Mouse (Mus musculus) layer of hippocampus, postnatal 14 days (tissue): Measurements from ENCODE around the gene 2900092C05Rik. TPM values are rescaled to one million over a fixed set of nuclear protein-coding genes. Genes with fewer than 3 reads are reported as not detected.

ENCODE experiments used
- DNase-seq, 2 experiments: peaks; one replicate each; pipeline ENCODE4 v3.0.0; 2021 to 2022; ENCODE audit warnings: low spot score in 2 of 2, mixed read lengths in 1 of 2
- long read RNA-seq, 2 experiments: library from polyadenylated mRNA; stranded (forward); transcript quantifications; one replicate each; pipeline ENCODE4 v2.0.0; 2021
- total RNA-seq, 2 experiments: library from RNA; stranded (reverse); gene quantifications; 2 replicates each; pipeline ENCODE4 v1.2.3; 2021

Gene 2900092C05Rik
- total RNA-seq = not detected
- long read RNA-seq, experiment 1 = 0 reads
- long read RNA-seq, experiment 2 = 0 reads

DNA sequence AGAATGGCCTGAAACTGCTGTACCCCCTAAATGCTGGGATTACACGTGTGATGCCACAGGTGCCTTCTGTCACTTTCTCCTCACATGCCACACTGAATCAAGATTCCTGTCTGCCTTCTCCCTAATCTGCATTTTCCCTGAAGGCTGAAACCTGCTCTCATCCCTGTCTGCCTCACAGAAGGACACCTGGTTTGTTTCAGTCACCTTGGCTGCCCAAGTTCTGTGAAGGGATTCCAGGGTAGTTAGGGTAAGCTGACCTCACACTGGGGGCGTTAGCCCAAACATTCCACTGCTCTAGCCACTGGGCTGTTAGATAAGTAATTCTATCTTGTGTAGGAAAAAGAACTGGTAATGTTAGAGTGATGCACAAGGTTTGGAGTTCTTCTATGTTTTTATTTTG is at the start of gene 2900092C05Rik:
TSS of gene 2900092C05Rik (plus strand) at position 301 of the 400 bp plus-strand sequence.
- no peak for DNase-seq

DNA sequence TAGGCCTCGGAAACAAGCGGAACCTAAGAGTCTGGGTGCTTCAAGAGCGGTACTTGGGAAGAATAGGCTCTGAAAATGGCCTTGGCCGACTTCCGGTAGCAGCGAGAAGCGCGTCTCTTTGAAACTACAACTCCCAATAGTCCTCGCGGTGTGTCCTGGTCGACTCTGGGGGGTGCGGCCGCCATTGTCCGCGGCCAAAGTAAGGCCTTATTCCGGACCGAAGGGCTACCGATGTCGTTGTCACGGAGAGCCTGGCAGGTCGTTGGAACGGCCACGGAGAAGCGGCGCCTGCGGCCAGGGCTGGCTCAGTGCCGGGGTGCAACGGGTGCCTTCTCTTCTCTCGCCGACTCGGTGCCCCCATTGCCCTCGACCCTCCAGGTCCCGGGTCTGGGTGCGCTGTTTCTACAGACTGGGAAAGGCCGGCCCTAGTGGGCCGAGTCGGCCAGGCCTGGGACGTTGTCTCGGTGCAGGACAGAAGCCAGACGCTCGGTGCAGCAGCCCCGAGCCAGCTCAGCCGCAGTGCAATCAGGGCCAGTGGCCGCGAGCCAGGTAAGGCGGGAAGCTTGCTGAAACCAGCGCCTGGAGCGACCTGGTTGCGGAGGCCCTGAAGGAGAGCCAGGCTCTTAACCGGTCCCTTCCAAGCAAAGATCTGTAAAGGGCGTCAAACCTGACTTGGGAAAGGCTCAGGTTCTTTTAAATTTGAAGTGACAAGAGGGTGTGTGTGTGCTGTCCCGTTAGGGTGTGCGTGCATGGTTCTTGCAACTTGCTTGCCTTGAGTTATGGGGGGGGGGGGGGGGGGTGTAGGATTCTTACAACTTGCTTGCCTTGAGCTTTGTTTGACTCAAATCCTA is 33.9 kb upstream of the 2900092C05Rik start, which contains the start of gene Zfp606:
TSS of gene Zfp606 (plus strand) at position 136 of the 851 bp plus-strand sequence.
- DNase-seq = peak; percentile 84 to 93

DNA sequence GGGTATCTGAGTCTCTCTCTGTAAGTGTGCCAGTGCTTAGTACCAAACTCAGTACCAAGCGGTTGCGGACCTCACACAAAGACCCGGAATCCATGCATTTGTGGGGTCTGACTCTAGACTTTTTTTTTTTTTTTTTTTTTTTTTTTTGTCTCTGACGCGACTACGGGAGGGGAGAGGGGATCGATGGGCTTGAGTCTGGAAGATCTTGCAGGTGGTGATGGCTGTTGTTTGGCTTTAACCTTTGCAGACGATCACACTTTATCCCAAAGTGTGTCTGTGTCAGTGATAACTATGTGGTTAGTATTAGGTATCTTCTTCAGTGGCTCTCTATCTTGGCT is 33.3 kb upstream of the 2900092C05Rik start:
- DNase-seq = no peak

DNA sequence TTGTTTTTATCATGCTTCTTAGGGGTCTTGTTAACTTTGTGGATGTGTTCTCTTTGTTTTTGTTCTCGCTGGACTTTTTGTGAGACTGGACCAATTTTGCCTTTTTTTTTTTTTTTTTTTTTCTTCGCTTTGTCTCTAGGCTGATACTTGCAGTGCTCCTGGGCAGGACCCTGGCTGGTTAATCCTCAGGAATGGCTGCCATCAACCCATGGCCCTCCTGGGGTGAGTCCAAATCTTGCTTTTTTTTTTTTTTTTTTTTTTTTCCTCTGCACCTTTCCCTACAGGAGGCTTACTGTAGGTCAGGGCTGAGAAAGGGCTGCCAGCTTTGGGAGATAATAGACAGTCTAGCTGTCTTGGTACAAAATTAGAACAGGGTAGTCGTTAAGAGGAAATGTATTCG is 32.8 kb upstream of the 2900092C05Rik start:
- DNase-seq = no peak

DNA sequence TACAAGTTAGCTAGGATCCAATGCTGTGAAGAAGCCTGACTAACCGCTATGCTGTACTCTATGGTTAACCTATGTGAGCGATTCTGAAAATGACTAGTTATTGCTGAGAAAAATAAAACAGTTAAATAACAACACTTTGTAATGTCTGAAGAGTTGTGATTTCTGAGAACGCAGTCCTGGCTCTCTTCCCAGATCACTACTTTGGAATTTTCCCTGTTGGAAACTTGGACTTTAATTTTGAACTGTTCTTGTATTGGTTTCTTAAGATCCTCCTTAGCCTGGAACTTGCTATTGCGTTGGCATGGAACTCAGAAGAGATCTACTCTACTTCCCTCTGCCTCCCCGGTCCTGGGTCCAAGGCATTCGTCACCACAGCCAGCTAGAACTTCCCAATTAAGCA is 28.5 kb upstream of the 2900092C05Rik start:
- DNase-seq = no peak

DNA sequence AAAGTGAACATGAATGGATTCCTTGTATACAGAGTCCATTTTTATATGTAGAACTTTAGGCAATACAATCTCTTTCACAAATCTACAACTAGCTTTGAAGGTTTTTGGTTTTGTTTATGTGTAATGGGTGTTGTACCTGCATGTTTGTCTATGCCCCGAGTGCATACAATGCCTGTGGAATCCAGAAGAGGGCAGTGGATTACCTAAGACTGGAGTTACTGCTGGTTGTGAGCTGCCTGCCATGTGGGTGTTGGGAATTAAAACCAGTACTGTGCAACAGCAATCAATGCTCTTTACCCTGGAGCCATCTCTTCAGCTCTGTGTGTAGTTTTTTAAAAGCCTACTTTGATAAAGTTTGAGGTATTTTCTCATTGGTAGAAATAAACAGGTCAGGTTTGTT is 26.4 kb upstream of the 2900092C05Rik start:
- no peak for DNase-seq

DNA sequence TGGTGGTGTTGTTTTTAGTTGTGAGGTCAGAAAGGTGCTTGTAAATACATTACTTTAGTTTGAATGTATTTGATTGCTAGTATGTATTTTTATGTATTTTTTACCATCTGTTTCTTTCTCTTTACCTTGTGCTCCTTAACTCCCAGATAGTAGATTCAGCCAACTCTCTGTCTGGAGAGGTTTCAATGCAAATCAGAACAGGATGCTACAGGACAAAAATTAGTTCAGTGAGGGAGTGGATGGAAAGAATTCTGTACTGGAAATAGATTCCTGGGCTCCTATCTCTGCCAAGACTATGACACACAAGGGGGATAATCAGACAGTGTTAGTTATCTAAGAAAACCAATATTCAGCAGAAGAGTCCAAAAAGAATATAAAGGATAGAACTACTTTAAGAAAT is 25.6 kb upstream of the 2900092C05Rik start:
- no peak for DNase-seq

DNA sequence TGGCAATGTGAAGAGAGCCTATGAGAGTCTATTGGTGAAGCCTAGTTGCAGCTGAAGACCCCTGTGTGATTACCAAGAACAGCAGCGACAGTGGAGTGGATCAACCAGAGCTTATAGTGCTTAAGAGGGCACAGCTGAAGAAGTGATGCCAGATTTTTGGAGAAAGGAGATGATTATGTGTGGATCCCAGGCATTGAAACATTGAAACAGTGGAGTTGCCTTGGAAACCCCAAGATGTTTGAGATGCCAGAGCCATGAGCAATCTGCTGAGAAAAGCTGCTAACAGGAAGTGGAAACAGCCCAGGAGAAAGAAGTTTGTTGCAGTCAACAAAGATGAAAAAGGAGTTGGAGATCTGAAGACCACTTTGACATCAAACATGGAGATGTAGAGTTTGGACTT is 1.4 kb upstream of the 2900092C05Rik start:
- DNase-seq = no peak

Other genes with a start within 250 kb of the 2900092C05Rik start
- not detected for gene Vmn1r81, start 244.2 kb upstream of the 2900092C05Rik start, total RNA-seq
- gene Vmn1r82, start 212.1 kb upstream of the 2900092C05Rik start, total RNA-seq = not detected
- not detected for gene Vmn1r83, start 183.0 kb upstream of the 2900092C05Rik start, total RNA-seq
- not detected for gene Vmn1r84, start 143.2 kb upstream of the 2900092C05Rik start, total RNA-seq
- 1 to 10 TPM; 7.6 TPM for gene Zfp551, start 89.8 kb upstream of the 2900092C05Rik start, total RNA-seq
- 10 to 100 TPM; 12.6 to 14.3 TPM for gene Zfp606, start 34.2 kb upstream of the 2900092C05Rik start, total RNA-seq
- under 1 TPM; 0.05 TPM for gene Vmn2r53, start 96.3 kb downstream of the 2900092C05Rik start, total RNA-seq
- not detected for gene Vmn2r54, start 127.8 kb downstream of the 2900092C05Rik start, total RNA-seq
- gene Vmn2r55, start 172.5 kb downstream of the 2900092C05Rik start, total RNA-seq = not detected
- gene Vmn2r56, start 222.5 kb downstream of the 2900092C05Rik start, total RNA-seq = not detected